Mouse (Mus musculus) left cerebral cortex, adult 2 months (tissue): ENCODE results near the gene Nup107. TPM values are rescaled to one million over a fixed set of nuclear protein-coding genes. Genes with fewer than 3 reads are reported as not detected.
"Not testable (repeated sequence)": the region's sequence is repeated elsewhere in the genome, so short reads cannot be mapped to it uniquely, and the experiment has no call there.

Source experiments
- DNase-seq, 2 experiments: peaks; one replicate each; pipeline ENCODE4 v3.0.0; 2021 to 2022; ENCODE audit warnings: low spot score in 2 of 2, mixed read lengths in 1 of 2; ENCODE audit errors: extremely low spot score in 1 of 2
- H3K27ac ChIP-seq: fragments of 200-600 bp; 2 replicates; pipeline ENCODE4 v1.8.1; 2022
- H3K4me3 ChIP-seq: fragments of 200-600 bp; 2 replicates; pipeline ENCODE4 v1.8.1; 2022
- CTCF ChIP-seq: fragments of 200-600 bp; IDR thresholded peaks from 2 replicates; pipeline ENCODE4 v1.8.1; 2022; ENCODE audit warnings: antibody characterized with exemption, mild to moderate bottlenecking, moderate library complexity
- intact Hi-C: fragments of 180-260 bp; cut with DNase I; formaldehyde crosslinking; loops from one replicate; pipeline ENCODE4 v1.15.1; 2025
- total RNA-seq, 2 experiments: library from RNA; stranded (reverse); gene quantifications; 2 replicates each; pipeline ENCODE4 v1.2.3; 2021

Nup107 gene
- total RNA-seq, 2 experiments from 2014 or later: 13.4 to 15.9 TPM

GRCm38 (mm10) chr10:117710604-117711141, 81.8 kb downstream of the Nup107 start, which contains the start of gene Mdm2:
Gene Mdm2, minus strand, starts transcription at chr10:117710758.
- Histone ChIP-seq H3K27ac (peak within 1 kb of the TSS; percentile 100), H3K4me3 (peak within 1 kb of the TSS; percentile 100)
- TF ChIP-seq CTCF: peak; percentile 90
- peak; percentile 96 to 98 for DNase-seq
- intact Hi-C loops: loop anchor here (2.0 kb wide), 1 partner anchor 34 kb away; no protein-coding TSS in a partner anchor

GRCm38 (mm10) chr10:117709930-117710603, 82.4 kb downstream of the Nup107 start:
- intact Hi-C loops: loop anchor here (2.0 kb wide), 1 partner anchor 35 kb away; no protein-coding TSS in a partner anchor
- DNase-seq: peak; percentile 65 to 69
- H3K27ac ChIP-seq: peak overlapping the region; percentile 100

GRCm38 (mm10) chr10:117709326-117709830, 83.1 kb downstream of the Nup107 start:
- TF ChIP-seq CTCF: no peak
- H3K27ac ChIP-seq: peak overlapping the region; percentile 100
- no peak for DNase-seq
- H3K4me3 ChIP-seq: peak overlapping the region; percentile 100
- intact Hi-C loops: no loop called here

More at GRCm38 (mm10) chr10:117709930-117710603, 82.4 kb downstream of the Nup107 start:
- H3K4me3 ChIP-seq: peak overlapping the region; percentile 100
- no peak for TF ChIP-seq CTCF

GRCm38 (mm10) chr10:117708856-117709255, 83.6 kb downstream of the Nup107 start:
- intact Hi-C loops: no loop called here
- TF ChIP-seq CTCF: no peak
- Histone ChIP-seq H3K4me3 (peak overlapping the region; percentile 100), H3K27ac (no peak overlapping the region)
- DNase-seq: no peak

GRCm38 (mm10) chr10:117708376-117708775, 84.1 kb downstream of the Nup107 start:
- peak overlapping the region; percentile 100 for H3K4me3 ChIP-seq
- intact Hi-C loops: no loop called here
- TF ChIP-seq CTCF: no peak
- DNase-seq: no peak
- H3K27ac ChIP-seq: no peak overlapping the region

- no peak for DNase-seq
- H3K27ac ChIP-seq: no peak overlapping the region; the same call in 1 of the 2 replicates
- no peak overlapping the region for H3K4me3 ChIP-seq
- intact Hi-C loops: no loop called here
- no peak for TF ChIP-seq CTCF
Observed at GRCm38 (mm10) chr10:117707114-117707838, 85.2 kb downstream of the Nup107 start.

- no peak for TF ChIP-seq CTCF
- intact Hi-C loops: no loop called here
- no peak overlapping the region for H3K27ac ChIP-seq
Observed at GRCm38 (mm10) chr10:117706440-117706839, 86.1 kb downstream of the Nup107 start.

GRCm38 (mm10) chr10:117705806-117706205, 86.7 kb downstream of the Nup107 start:
- Histone ChIP-seq H3K27ac (no peak overlapping the region), H3K4me3 (no peak overlapping the region)
- no peak for TF ChIP-seq CTCF
- intact Hi-C loops: no loop called here
- no peak for DNase-seq

More at GRCm38 (mm10) chr10:117706440-117706839, 86.1 kb downstream of the Nup107 start:
- no peak overlapping the region for H3K4me3 ChIP-seq
- no peak for DNase-seq

GRCm38 (mm10) chr10:117704964-117705335, 87.6 kb downstream of the Nup107 start:
- no peak for DNase-seq
- intact Hi-C loops: no loop called here
- Histone ChIP-seq H3K27ac (no peak overlapping the region), H3K4me3 (no peak overlapping the region)
- TF ChIP-seq CTCF: no peak

GRCm38 (mm10) chr10:117704314-117704963, 88.1 kb downstream of the Nup107 start:
- H3K4me3 ChIP-seq, H3K27ac ChIP-seq, intact Hi-C loops, DNase-seq: not testable (repeated sequence)

- Histone ChIP-seq H3K27ac (no peak overlapping the region), H3K4me3 (no peak overlapping the region)
- intact Hi-C loops: no loop called here
- DNase-seq: no peak
- no peak for TF ChIP-seq CTCF
Observed at GRCm38 (mm10) chr10:117703506-117703905, 89.0 kb downstream of the Nup107 start.
